Mouse (Mus musculus) brain, embryonic 14.5 days (tissue): ENCODE results near the gene Fcgbp.

ENCODE experiments used
- CTCF ChIP-seq: fragments of 200-500 bp; IDR thresholded peaks from 2 replicates; pipeline ENCODE4 v1.5.1; 2012; ENCODE audit warnings: inconsistent platforms, mild to moderate bottlenecking, moderate library complexity, borderline replicate concordance; ENCODE audit not compliant: insufficient read depth, insufficient read length; ENCODE audit errors: extremely low read depth
- POLR2A ChIP-seq: fragments of 200-500 bp; IDR thresholded peaks from 2 replicates; pipeline ENCODE4 v1.6.1; 2012; ENCODE audit warnings: mild to moderate bottlenecking, inconsistent platforms, borderline replicate concordance; ENCODE audit not compliant: poor library complexity, insufficient read depth, insufficient read length, severe bottlenecking; ENCODE audit errors: extremely low read depth

DNA sequence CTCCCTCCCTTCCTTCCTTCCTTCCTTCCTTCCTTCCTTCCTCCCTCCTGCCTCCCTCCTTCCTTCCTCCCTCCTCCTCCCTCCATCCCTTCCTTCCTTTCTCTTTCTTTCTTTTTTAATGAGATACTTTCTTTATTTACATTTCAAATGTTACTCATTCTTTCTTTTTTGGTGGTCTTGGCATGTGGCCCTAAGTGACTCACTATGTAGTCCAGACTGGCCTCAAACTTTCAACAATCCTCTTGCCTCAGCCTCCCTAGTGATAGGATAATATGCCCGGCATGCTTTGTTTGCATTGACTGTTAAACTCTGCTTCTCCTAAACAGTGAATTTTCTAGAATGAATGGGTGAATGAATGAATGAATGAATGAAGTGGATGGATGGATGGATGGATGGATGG, 78.8 kb downstream of the Fcgbp start:
- TF ChIP-seq CTCF (no peak), POLR2A (no peak)
